Mouse (Mus musculus) subcutaneous adipose tissue, adult 2 months (tissue): ENCODE results near the gene Pou3f3. TPM values are rescaled to one million over a fixed set of nuclear protein-coding genes. Genes with fewer than 3 reads are reported as not detected.

Experiments
- polyA plus RNA-seq: library from polyadenylated mRNA; depleted of rRNA; stranded (reverse); fragments of >200 nt; gene quantifications from 2 replicates; pipeline ENCODE4 v1.2.3, GENCODE M21; 2012; ENCODE audit warnings: low replicate concordance; rRNA removed

The Pou3f3 gene
- 0.04 TPM in 1 of 2 replicates, not detected in the other for polyA plus RNA-seq

DNA sequence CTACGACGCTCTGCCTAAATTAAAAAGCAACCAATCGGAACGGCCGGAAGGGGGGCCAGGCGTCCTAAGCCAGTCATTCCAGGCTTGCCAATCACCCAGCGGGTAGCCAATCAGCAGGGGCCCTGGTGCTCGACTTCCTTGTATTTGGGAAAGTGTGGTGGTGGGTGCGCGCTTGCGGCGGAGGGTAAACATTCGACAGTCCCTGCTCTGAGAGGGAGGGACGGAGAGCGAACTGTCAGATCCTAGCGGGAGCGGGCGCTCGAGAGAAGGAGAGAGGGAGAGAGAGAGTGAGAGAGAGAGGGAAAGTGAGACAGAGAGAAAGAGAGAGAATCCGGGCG lies at the start of gene Pou3f3:
TSS of gene Pou3f3 (plus strand) at position 191 of the 338 bp plus-strand sequence.

Other genes with a start within 250 kb of the Pou3f3 start
- gene Mrps9, start 155.5 kb downstream of the Pou3f3 start, polyA plus RNA-seq = 23.0 and 25.0 TPM in 2 replicates